In genomic region chr11:116023074-116023770, GRCm38 (mm10) we compare ENCODE assay signal across 8 mouse cellular contexts. TPM values are rescaled to one million over a fixed set of nuclear protein-coding genes. Genes with fewer than 3 reads are reported as not detected.
A peak's percentile ranks its signal among the peaks of the same experiment; 100 is the strongest.
DNase-seq lines count a peak whose midpoint lies in the region; ATAC-seq and TF ChIP-seq lines count a peak whose summit lies in the region.
"Not testable (repeated sequence)": the region's sequence is repeated elsewhere in the genome, so short reads cannot be mapped to it uniquely, and the experiment has no call there.

No protein-coding gene starts in this region.

- peaks cover 17 to 23% of the 10 kb centered on the region in 2 experiments for H3K36me3 ChIP-seq in CH12.LX (replicated peaks in 1 of 2; ENCODE audit: control insufficient read depth in 1 of 2, insufficient read depth in 1 of 2, low read length in 1 of 2)
- peaks cover 24% of the 10 kb centered on the region; the same call in 1 of the 2 replicates for H3K36me3 ChIP-seq in forebrain, embryonic 14.5 days (ENCODE audit: control insufficient read depth, insufficient read depth, low read length)
- not testable (repeated sequence) for H3K36me3 ChIP-seq in hindbrain, embryonic 11.5 days (ENCODE audit: control insufficient read depth, insufficient read depth, low read length); stomach, embryonic 15.5 days
- H3K36me3 ChIP-seq in kidney, embryonic 16.5 days (ENCODE audit: insufficient read depth, low read length), result peaks cover 12% of the 10 kb centered on the region
- H3K36me3 ChIP-seq in liver, embryonic 14.5 days (replicated peaks; ENCODE audit: control insufficient read depth, insufficient read depth, low read depth), result peaks cover 20% of the 10 kb centered on the region
- H3K36me3 ChIP-seq in midbrain, embryonic 14.5 days (ENCODE audit: control insufficient read depth, insufficient read depth, low read length), result peaks cover 31% of the 10 kb centered on the region

- H3K27ac ChIP-seq in CH12.LX (ENCODE audit: insufficient read depth, low read depth), result peak overlapping the region; percentile 93
- peak overlapping the region; percentile 99 for H3K27ac ChIP-seq in forebrain, embryonic 14.5 days (ENCODE audit: low read depth, low read length)
- H3K27ac ChIP-seq in hindbrain, embryonic 11.5 days (ENCODE audit: low read depth, low read length), result peak overlapping the region; percentile 98; the same call in 1 of the 2 replicates
- peak overlapping the region; percentile 97 for H3K27ac ChIP-seq in kidney, embryonic 16.5 days (ENCODE audit: low read length)
- peak overlapping the region; percentile 98 for H3K27ac ChIP-seq in liver, embryonic 14.5 days
- H3K27ac ChIP-seq in midbrain, embryonic 14.5 days (replicated peaks; ENCODE audit: low read depth, low read length), result peak overlapping the region; percentile 97
- peak overlapping the region; percentile 98 for H3K27ac ChIP-seq in stomach, embryonic 15.5 days

- dilution Hi-C loops in CH12.LX (cut with MboI; ENCODE audit: extremely low pct_ligation_motif_present, extremely low pct_unique_long_range_greater_than_20kb, low sequenced_read_pairs), result not testable (repeated sequence)

- not testable (repeated sequence) for TF ChIP-seq EP300 in CH12.LX (IDR thresholded peaks at IDR 0.05; ENCODE audit: low read length); liver, embryonic 14.5 days (IDR thresholded peaks at IDR 0.05; ENCODE audit: low read depth)

- peak overlapping the region; percentile 98 for H3K9ac ChIP-seq in CH12.LX (ENCODE audit: insufficient read depth, low read depth)
- H3K9ac ChIP-seq in forebrain, embryonic 14.5 days (ENCODE audit: low read length), result peak overlapping the region; percentile 100
- H3K9ac ChIP-seq in hindbrain, embryonic 11.5 days (ENCODE audit: low read depth, low read length), result peak overlapping the region; percentile 99
- H3K9ac ChIP-seq in kidney, embryonic 16.5 days (replicated peaks; ENCODE audit: low read length), result peak overlapping the region; percentile 99
- H3K9ac ChIP-seq in liver, embryonic 14.5 days (replicated peaks), result peak overlapping the region; percentile 99
- peak overlapping the region; percentile 97 for H3K9ac ChIP-seq in midbrain, embryonic 14.5 days (replicated peaks; ENCODE audit: low read length)
- H3K9ac ChIP-seq in stomach, embryonic 15.5 days, result peak overlapping the region; percentile 97

- not testable (repeated sequence) for TF ChIP-seq POLR2A in CH12.LX (IDR thresholded peaks at IDR 0.05; ENCODE audit: low read depth, low read length)

- peak overlapping the region; percentile 60 to 82 (median 81) for H3K4me3 ChIP-seq in CH12.LX (replicated peaks in 1 of 3; ENCODE audit: low read depth in 2 of 3, low read length in 2 of 3, poor library complexity in 1 of 3)
- H3K4me3 ChIP-seq in forebrain, embryonic 14.5 days (ENCODE audit: low read depth, low read length), result peak overlapping the region; percentile 98
- H3K4me3 ChIP-seq in hindbrain, embryonic 11.5 days (ENCODE audit: low read depth, low read length), result peak overlapping the region; percentile 96
- H3K4me3 ChIP-seq in kidney, embryonic 16.5 days (ENCODE audit: low read length), result peak overlapping the region; percentile 89
- peak overlapping the region; percentile 73 to 93 for H3K4me3 ChIP-seq in liver, embryonic 14.5 days (ENCODE audit: insufficient read depth in 1 of 2, low read depth in 2 of 2, low read length in 2 of 2)
- peak overlapping the region; percentile 78 for H3K4me3 ChIP-seq in midbrain, embryonic 14.5 days (replicated peaks; ENCODE audit: low read depth, low read length)
- H3K4me3 ChIP-seq in stomach, embryonic 15.5 days (replicated peaks), result peak overlapping the region; percentile 80

- H3K79me2 ChIP-seq in CH12.LX (replicated peaks; ENCODE audit: control insufficient read depth, extremely low read depth, insufficient read depth, poor library complexity, severe bottlenecking), result peaks cover 11% of the 10 kb centered on the region

- 6% methylated on average over 18 of the region's 18 CpGs for WGBS in forebrain, embryonic 14.5 days
- WGBS in hindbrain, embryonic 11.5 days, result 6% methylated on average over 18 of the region's 18 CpGs
- 3% methylated on average over 17 of the region's 18 CpGs for WGBS in kidney, embryonic 16.5 days
- WGBS in liver, embryonic 14.5 days (ENCODE audit: insufficient replicate concordance), result 4% methylated on average over 18 of the region's 18 CpGs
- WGBS in midbrain, embryonic 14.5 days, result 6% methylated on average over 18 of the region's 18 CpGs
- 2% methylated on average over 18 of the region's 18 CpGs for WGBS in stomach, embryonic 15.5 days

- not testable (repeated sequence) for TF ChIP-seq CTCF in CH12.LX (conservative IDR thresholded peaks at IDR 0.05 in 1 of 2, IDR thresholded peaks at IDR 0.05 in 1 of 2; ENCODE audit: low read depth in 2 of 2, low read length in 2 of 2); liver, embryonic 14.5 days (IDR thresholded peaks at IDR 0.05; ENCODE audit: low read depth)

- in situ Hi-C loops in CH12.LX (cut with MboI; ENCODE audit: low pct_ligation_motif_present, low pct_unique_long_range_greater_than_20kb, low sequenced_read_pairs), result loop anchor here (25.0 kb wide), 1 partner anchor 411 kb away; the partner anchor contains the start of genes Gga3, Mif4gd and Mrps7

- not testable (repeated sequence) for H3K9me3 ChIP-seq in CH12.LX (replicated peaks; ENCODE audit: low read length); forebrain, embryonic 14.5 days (replicated peaks; ENCODE audit: control insufficient read depth, low read length); hindbrain, embryonic 11.5 days (ENCODE audit: control insufficient read depth, low read length); kidney, embryonic 16.5 days (ENCODE audit: low read length); liver, embryonic 14.5 days (ENCODE audit: control insufficient read depth, low read length); midbrain, embryonic 14.5 days (ENCODE audit: control insufficient read depth, low read length); stomach, embryonic 15.5 days

- not testable (repeated sequence) for ATAC-seq in forebrain, embryonic 14.5 days; hindbrain, embryonic 11.5 days (ENCODE audit: low FRiP score); kidney, embryonic 16.5 days (ENCODE audit: low FRiP score, low TSS enrichment); liver, embryonic 14.5 days (ENCODE audit: insufficient read depth); midbrain, embryonic 14.5 days (ENCODE audit: low FRiP score, low TSS enrichment); stomach, embryonic 15.5 days (ENCODE audit: insufficient read depth, low FRiP score, low read depth)

- H3K4me2 ChIP-seq in CH12.LX (ENCODE audit: insufficient read depth, low read depth, poor library complexity, severe bottlenecking), result peak overlapping the region; percentile 7; the same call in 1 of the 2 replicates
- H3K4me2 ChIP-seq in forebrain, embryonic 14.5 days (ENCODE audit: low read length), result peak overlapping the region; percentile 66
- peak overlapping the region; percentile 34 for H3K4me2 ChIP-seq in hindbrain, embryonic 11.5 days (replicated peaks; ENCODE audit: low read depth, low read length)
- H3K4me2 ChIP-seq in kidney, embryonic 16.5 days (replicated peaks; ENCODE audit: low read depth, low read length), result peak overlapping the region; percentile 50
- peak overlapping the region; percentile 77 for H3K4me2 ChIP-seq in liver, embryonic 14.5 days (ENCODE audit: low read depth)
- peak overlapping the region; percentile 78 for H3K4me2 ChIP-seq in midbrain, embryonic 14.5 days (ENCODE audit: low read length)
- peak overlapping the region; percentile 54 for H3K4me2 ChIP-seq in stomach, embryonic 15.5 days

- not testable (repeated sequence) for DNase-seq in CH12.LX (ENCODE audit: extremely low read depth); forebrain, embryonic 14.5 days (ENCODE audit: low spot score); liver, embryonic 14.5 days (ENCODE audit: low read depth in 3 of 3, low spot score in 3 of 3)
- DNase-seq in cerebellum, postnatal 36 days, result peak; percentile 29 to 39
- DNase-seq in hindbrain, embryonic 11.5 days (ENCODE audit: low spot score), result peak; percentile 54
- peak; percentile 44 for DNase-seq in midbrain, embryonic 14.5 days

- H3K27me3 ChIP-seq in CH12.LX (replicated peaks), result peaks cover 13% of the 10 kb centered on the region
- not testable (repeated sequence) for H3K27me3 ChIP-seq in forebrain, embryonic 14.5 days (replicated peaks; ENCODE audit: control insufficient read depth, insufficient read depth, low read length); hindbrain, embryonic 11.5 days (ENCODE audit: control insufficient read depth, insufficient read depth, low read length); kidney, embryonic 16.5 days (ENCODE audit: insufficient read depth, low read length); liver, embryonic 14.5 days (ENCODE audit: control insufficient read depth, insufficient read depth, low read length); midbrain, embryonic 14.5 days (ENCODE audit: control insufficient read depth, insufficient read depth, low read length); stomach, embryonic 15.5 days (replicated peaks)

- not testable (repeated sequence) for TF ChIP-seq RAD21 in CH12.LX (IDR thresholded peaks at IDR 0.05; ENCODE audit: low read depth, low read length)

- peaks cover 2 to 22% of the 10 kb centered on the region in 2 experiments; a peak in 3 of 4 replicates for H3K4me1 ChIP-seq in CH12.LX (ENCODE audit: control insufficient read depth in 1 of 2, insufficient read depth in 2 of 2)
- not testable (repeated sequence) for H3K4me1 ChIP-seq in forebrain, embryonic 14.5 days (ENCODE audit: control insufficient read depth, insufficient read depth, low read length); hindbrain, embryonic 11.5 days (replicated peaks; ENCODE audit: control insufficient read depth, insufficient read depth, low read length); liver, embryonic 14.5 days (replicated peaks; ENCODE audit: control insufficient read depth in 2 of 2, insufficient read depth in 2 of 2, low read length in 1 of 2); stomach, embryonic 15.5 days
- H3K4me1 ChIP-seq in kidney, embryonic 16.5 days (ENCODE audit: insufficient read depth, low read length), result peaks cover 10% of the 10 kb centered on the region; the same call in 1 of the 2 replicates
- H3K4me1 ChIP-seq in midbrain, embryonic 14.5 days (ENCODE audit: control insufficient read depth, insufficient read depth, low read length), result peaks cover 14% of the 10 kb centered on the region

RNA-seq across cellular contexts. Expression of gene H3f3b, which starts 4.5 kb away (rescaled TPM):
- total RNA-seq in CH12.LX (2012; rRNA removed) (340 and 455 TPM in 2 replicates), CH12.LX (2014; rRNA removed) (567 and 573 TPM in 2 replicates)
- polyA plus RNA-seq in CH12.LX (2012; ENCODE audit: insufficient read length, low read depth), result 862 and 889 TPM in 2 replicates
- polyA plus RNA-seq in forebrain, embryonic 14.5 days (2014; fragmentation: Nextera tagmentation; extraction: Ambion mirVana), result 2,620 and 3,081 TPM in 2 replicates
- 2,172 and 2,203 TPM in 2 replicates for polyA plus RNA-seq in hindbrain, embryonic 11.5 days (2014; fragmentation: Nextera tagmentation; extraction: Ambion mirVana)
- polyA plus RNA-seq in kidney, embryonic 16.5 days (2015; fragmentation: Nextera tagmentation; extraction: Ambion mirVana), result 1,676 and 1,744 TPM in 2 replicates
- polyA plus RNA-seq in liver, embryonic 14.5 days (2012; rRNA removed), result 173 and 248 TPM in 2 replicates
- 651 and 676 TPM in 2 replicates for polyA plus RNA-seq in liver, embryonic 14.5 days (2014; fragmentation: Nextera tagmentation; extraction: Ambion mirVana)
- polyA plus RNA-seq in midbrain, embryonic 14.5 days (2014; fragmentation: Nextera tagmentation; extraction: Ambion mirVana), result 2,683 and 2,948 TPM in 2 replicates
- polyA plus RNA-seq in stomach, embryonic 15.5 days (2015; fragmentation: Nextera tagmentation; extraction: Ambion mirVana), result 1,577 and 1,755 TPM in 2 replicates

RNA-seq across cellular contexts. Expression of gene Unk, which starts 6.9 kb away (rescaled TPM):
- total RNA-seq in CH12.LX (2012; rRNA removed) (22.2 and 24.7 TPM in 2 replicates), CH12.LX (2014; rRNA removed) (18.5 and 20.9 TPM in 2 replicates)
- polyA plus RNA-seq in CH12.LX (2012; ENCODE audit: insufficient read length, low read depth), result 30.5 and 35.0 TPM in 2 replicates
- 23.4 and 24.9 TPM in 2 replicates for polyA plus RNA-seq in forebrain, embryonic 14.5 days (2014; fragmentation: Nextera tagmentation; extraction: Ambion mirVana)
- 25.8 and 26.9 TPM in 2 replicates for polyA plus RNA-seq in hindbrain, embryonic 11.5 days (2014; fragmentation: Nextera tagmentation; extraction: Ambion mirVana)
- 41.2 and 46.6 TPM in 2 replicates for polyA plus RNA-seq in kidney, embryonic 16.5 days (2015; fragmentation: Nextera tagmentation; extraction: Ambion mirVana)
- 10.4 and 12.1 TPM in 2 replicates for polyA plus RNA-seq in liver, embryonic 14.5 days (2012; rRNA removed)
- polyA plus RNA-seq in liver, embryonic 14.5 days (2014; fragmentation: Nextera tagmentation; extraction: Ambion mirVana), result 6.4 and 7.9 TPM in 2 replicates
- 26.5 and 33.0 TPM in 2 replicates for polyA plus RNA-seq in midbrain, embryonic 14.5 days (2014; fragmentation: Nextera tagmentation; extraction: Ambion mirVana)
- 27.3 and 33.2 TPM in 2 replicates for polyA plus RNA-seq in stomach, embryonic 15.5 days (2015; fragmentation: Nextera tagmentation; extraction: Ambion mirVana)

RNA-seq across cellular contexts. Expression of gene Galk1, which starts 10.7 kb away (rescaled TPM):
- 340 and 413 TPM in 2 replicates for total RNA-seq in CH12.LX (2012; rRNA removed)
- total RNA-seq in CH12.LX (2014; rRNA removed), result 228 and 263 TPM in 2 replicates
- polyA plus RNA-seq in CH12.LX (2012; ENCODE audit: insufficient read length, low read depth), result 293 and 300 TPM in 2 replicates
- polyA plus RNA-seq in forebrain, embryonic 14.5 days (2014; fragmentation: Nextera tagmentation; extraction: Ambion mirVana), result 53.9 and 59.5 TPM in 2 replicates
- 89.0 and 96.3 TPM in 2 replicates for polyA plus RNA-seq in hindbrain, embryonic 11.5 days (2014; fragmentation: Nextera tagmentation; extraction: Ambion mirVana)
- polyA plus RNA-seq in kidney, embryonic 16.5 days (2015; fragmentation: Nextera tagmentation; extraction: Ambion mirVana), result 222 and 240 TPM in 2 replicates
- polyA plus RNA-seq in liver, embryonic 14.5 days (2012; rRNA removed), result 55.9 and 59.1 TPM in 2 replicates
- 102 and 113 TPM in 2 replicates for polyA plus RNA-seq in liver, embryonic 14.5 days (2014; fragmentation: Nextera tagmentation; extraction: Ambion mirVana)
- 32.5 and 39.3 TPM in 2 replicates for polyA plus RNA-seq in midbrain, embryonic 14.5 days (2014; fragmentation: Nextera tagmentation; extraction: Ambion mirVana)
- polyA plus RNA-seq in stomach, embryonic 15.5 days (2015; fragmentation: Nextera tagmentation; extraction: Ambion mirVana), result 186 and 208 TPM in 2 replicates

RNA-seq across cellular contexts. Expression of gene Itgb4, which starts 48.7 kb away (rescaled TPM):
- total RNA-seq in CH12.LX (2012; rRNA removed) (3.4 and 6.3 TPM in 2 replicates), CH12.LX (2014; rRNA removed) (0.09 and 0.42 TPM in 2 replicates)
- polyA plus RNA-seq in CH12.LX (2012; ENCODE audit: insufficient read length, low read depth), result 0.59 and 0.91 TPM in 2 replicates
- polyA plus RNA-seq in forebrain, embryonic 14.5 days (2014; fragmentation: Nextera tagmentation; extraction: Ambion mirVana), result 0.48 and 0.62 TPM in 2 replicates
- polyA plus RNA-seq in hindbrain, embryonic 11.5 days (2014; fragmentation: Nextera tagmentation; extraction: Ambion mirVana), result 0.36 and 0.82 TPM in 2 replicates
- polyA plus RNA-seq in kidney, embryonic 16.5 days (2015; fragmentation: Nextera tagmentation; extraction: Ambion mirVana), result 2.5 and 3.4 TPM in 2 replicates
- 0.10 and 0.11 TPM in 2 replicates for polyA plus RNA-seq in liver, embryonic 14.5 days (2012; rRNA removed)
- polyA plus RNA-seq in liver, embryonic 14.5 days (2014; fragmentation: Nextera tagmentation; extraction: Ambion mirVana), result 0.16 and 0.17 TPM in 2 replicates
- polyA plus RNA-seq in midbrain, embryonic 14.5 days (2014; fragmentation: Nextera tagmentation; extraction: Ambion mirVana), result 0.43 and 0.68 TPM in 2 replicates
- polyA plus RNA-seq in stomach, embryonic 15.5 days (2015; fragmentation: Nextera tagmentation; extraction: Ambion mirVana), result 13.4 and 13.5 TPM in 2 replicates

RNA-seq across cellular contexts. Expression of gene Unc13d, which starts 54.5 kb away (rescaled TPM):
- total RNA-seq in CH12.LX (2012; rRNA removed) (12.2 and 14.0 TPM in 2 replicates), CH12.LX (2014; rRNA removed) (8.9 and 9.6 TPM in 2 replicates)
- polyA plus RNA-seq in CH12.LX (2012; ENCODE audit: insufficient read length, low read depth), result 15.7 and 16.8 TPM in 2 replicates
- 0.19 and 0.62 TPM in 2 replicates for polyA plus RNA-seq in forebrain, embryonic 14.5 days (2014; fragmentation: Nextera tagmentation; extraction: Ambion mirVana)
- polyA plus RNA-seq in hindbrain, embryonic 11.5 days (2014; fragmentation: Nextera tagmentation; extraction: Ambion mirVana), result 1.1 and 1.3 TPM in 2 replicates
- 1.00 and 1.4 TPM in 2 replicates for polyA plus RNA-seq in kidney, embryonic 16.5 days (2015; fragmentation: Nextera tagmentation; extraction: Ambion mirVana)
- 18.7 and 19.6 TPM in 2 replicates for polyA plus RNA-seq in liver, embryonic 14.5 days (2012; rRNA removed)
- polyA plus RNA-seq in liver, embryonic 14.5 days (2014; fragmentation: Nextera tagmentation; extraction: Ambion mirVana), result 14.9 and 16.8 TPM in 2 replicates
- 1.1 and 1.5 TPM in 2 replicates for polyA plus RNA-seq in midbrain, embryonic 14.5 days (2014; fragmentation: Nextera tagmentation; extraction: Ambion mirVana)
- polyA plus RNA-seq in stomach, embryonic 15.5 days (2015; fragmentation: Nextera tagmentation; extraction: Ambion mirVana), result 6.5 and 8.0 TPM in 2 replicates

Comparison
In these comparisons a context has a peak if more than half of its experiments do, and no peak if none do; other contexts are left out.
1. H3K4me2 ChIP-seq: peak in every context shown above with its lines; median percentile 78 in midbrain, embryonic 14.5 days; 77 in liver, embryonic 14.5 days; 66 in forebrain, embryonic 14.5 days; 54 in stomach, embryonic 15.5 days; 50 in kidney, embryonic 16.5 days; 34 in hindbrain, embryonic 11.5 days; 7 in CH12.LX.